Mouse (Mus musculus): ENCODE measurements around the gene Gpt2. TPM values are rescaled to one million over a fixed set of nuclear protein-coding genes. Genes with fewer than 3 reads are reported as not detected.

The Gpt2 gene
- total RNA-seq, 4 experiments from 2014 or later: 69.2 to 87.2 (median 74.1) TPM

GRCm38 (mm10) chr8:85487906-85488620, 4.3 kb upstream of the Gpt2 start:
- DNase-seq (ENCODE audit: low spot score in 2 of 2): peak in 1 of 2 experiments; percentile 33

GRCm38 (mm10) chr8:85488631-85489030, 3.7 kb upstream of the Gpt2 start:
- DNase-seq (ENCODE audit: low spot score in 2 of 2): no peak

- DNase-seq (ENCODE audit: low spot score in 2 of 2): no peak
These were observed 2.8 kb upstream of the Gpt2 start for GRCm38 (mm10) chr8:85489546-85489945.

- DNase-seq (ENCODE audit: low spot score in 2 of 2): peak; percentile 50 to 52
These were observed 860 bp downstream of the Gpt2 start for GRCm38 (mm10) chr8:85492940-85493931.

GRCm38 (mm10) chr8:85496125-85496524, 3.7 kb downstream of the Gpt2 start:
- no peak for DNase-seq (ENCODE audit: low spot score in 2 of 2)

- no peak for DNase-seq (ENCODE audit: low spot score in 2 of 2)
These were observed 4.4 kb downstream of the Gpt2 start for GRCm38 (mm10) chr8:85496778-85497177.

GRCm38 (mm10) chr8:85498577-85498976, 6.2 kb downstream of the Gpt2 start:
- no peak for DNase-seq (ENCODE audit: low spot score in 2 of 2)

- DNase-seq (ENCODE audit: low spot score in 2 of 2): no peak
These were observed 8.1 kb downstream of the Gpt2 start for GRCm38 (mm10) chr8:85500460-85500859.

- peak; percentile 57 to 61 for DNase-seq (ENCODE audit: low spot score in 2 of 2)
These were observed 8.7 kb downstream of the Gpt2 start for GRCm38 (mm10) chr8:85500955-85501685.

- no peak for DNase-seq (ENCODE audit: low spot score in 2 of 2)
These were observed 10.0 kb downstream of the Gpt2 start for GRCm38 (mm10) chr8:85502381-85502780.

GRCm38 (mm10) chr8:85503065-85503464, 10.7 kb downstream of the Gpt2 start:
- no peak for DNase-seq (ENCODE audit: low spot score in 2 of 2)

- DNase-seq (ENCODE audit: low spot score in 2 of 2): no peak
These were observed 12.3 kb downstream of the Gpt2 start for GRCm38 (mm10) chr8:85504704-85505103.

GRCm38 (mm10) chr8:85506620-85507019, 14.2 kb downstream of the Gpt2 start:
- DNase-seq (ENCODE audit: low spot score in 2 of 2): no peak

- DNase-seq (ENCODE audit: low spot score in 2 of 2): no peak
These were observed 16.3 kb downstream of the Gpt2 start for GRCm38 (mm10) chr8:85508661-85509060.

- no peak for DNase-seq (ENCODE audit: low spot score in 2 of 2)
These were observed 19.9 kb downstream of the Gpt2 start for GRCm38 (mm10) chr8:85512234-85512633.

- DNase-seq (ENCODE audit: low spot score in 2 of 2): no peak
These were observed 20.9 kb downstream of the Gpt2 start for GRCm38 (mm10) chr8:85513283-85513682.

- DNase-seq (ENCODE audit: low spot score in 2 of 2): peak; percentile 75 to 81
These were observed 23.0 kb downstream of the Gpt2 start for GRCm38 (mm10) chr8:85515391-85515790.

GRCm38 (mm10) chr8:85517336-85517735, 25.0 kb downstream of the Gpt2 start:
- no peak for DNase-seq (ENCODE audit: low spot score in 2 of 2)

GRCm38 (mm10) chr8:85517956-85518355, 25.6 kb downstream of the Gpt2 start:
- no peak for DNase-seq (ENCODE audit: low spot score in 2 of 2)

GRCm38 (mm10) chr8:85520586-85520985, 28.2 kb downstream of the Gpt2 start:
- DNase-seq (ENCODE audit: low spot score in 2 of 2): no peak

- DNase-seq (ENCODE audit: low spot score in 2 of 2): no peak
These were observed 29.0 kb downstream of the Gpt2 start for GRCm38 (mm10) chr8:85521332-85521731.

GRCm38 (mm10) chr8:85524086-85524485, 31.7 kb downstream of the Gpt2 start:
- DNase-seq (ENCODE audit: low spot score in 2 of 2): no peak
